Mouse (Mus musculus): Measurements from ENCODE around the gene Gm21973. TPM values are rescaled to one million over a fixed set of nuclear protein-coding genes. Genes with fewer than 3 reads are reported as not detected.

Gene Gm21973
- total RNA-seq, 1 experiment = not detected

DNA sequence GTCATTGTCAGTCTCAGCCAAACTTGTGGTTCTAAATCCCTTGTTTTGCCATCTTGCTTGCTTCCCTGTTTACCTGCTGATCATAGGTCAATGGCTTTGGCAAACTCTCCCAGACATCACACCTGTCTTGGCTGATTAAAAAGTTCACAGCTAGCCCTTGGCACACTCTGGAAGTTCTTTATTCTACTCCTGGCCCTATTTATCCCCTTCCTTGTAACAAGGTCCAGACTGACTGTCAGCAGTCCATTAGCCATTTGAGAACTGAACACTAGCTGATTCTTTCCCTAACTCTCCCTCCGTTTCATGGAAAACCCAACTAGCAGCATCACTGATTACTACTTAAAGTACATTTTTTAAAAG lies 96.6 kb downstream of the Gm21973 start:
- TF ChIP-seq ZNF384 (IDR thresholded peaks at IDR 0.05; ENCODE audit: low read depth, low read length) (no peak), ZC3H11A (IDR thresholded peaks at IDR 0.05; ENCODE audit: borderline replicate concordance, low read depth, low read length) (no peak), CHD2 (IDR thresholded peaks at IDR 0.05; ENCODE audit: low read depth, low read length) (no peak), HCFC1 (IDR thresholded peaks at IDR 0.05; ENCODE audit: borderline replicate concordance, insufficient read depth, low read length) (no peak), MAFK (IDR thresholded peaks at IDR 0.05; ENCODE audit: insufficient read depth, low read depth, low read length) (no peak)
- H3K27ac ChIP-seq (ENCODE audit: insufficient read depth, low read depth, low read length, poor library complexity, severe bottlenecking) = no peak overlapping the region
- in situ Hi-C loops (cut with MboI; ENCODE audit: low sequenced_read_pairs in 2 of 2, unreplicated experiment in 2 of 2) = no loop called here

More for the DNA sequence above, 96.6 kb downstream of the Gm21973 start:
- Histone ChIP-seq H3K4me1 (ENCODE audit: control insufficient read depth in 2 of 2, insufficient read depth in 2 of 2, low read length in 2 of 2, poor library complexity in 1 of 2) (no peaks in the 10 kb centered on the region), H3K9me3 (ENCODE audit: control insufficient read depth, insufficient read depth, low read depth, low read length) (no peaks in the 10 kb centered on the region), H3K9ac (ENCODE audit: insufficient read depth, low read depth, low read length, poor library complexity, severe bottlenecking) (no peak overlapping the region), H3K4me3 (ENCODE audit: insufficient read depth in 1 of 2, low read depth in 1 of 2, low read length in 2 of 2, poor library complexity in 1 of 2, severe bottlenecking in 1 of 2) (no peak overlapping the region), H3K36me3 (ENCODE audit: control insufficient read depth, insufficient read depth, low read length, poor library complexity, severe bottlenecking) (no peaks in the 10 kb centered on the region)
- DNase-seq (ENCODE audit: low read depth, low spot score) = no peak

Other genes with a start within 250 kb of the Gm21973 start
- gene Prlr, start 148.1 kb upstream of the Gm21973 start, total RNA-seq (2012; rRNA removed) = 0.37 and 1.0 TPM in 2 replicates
- not detected in 2 replicates for gene Agxt2, start 33.2 kb downstream of the Gm21973 start, total RNA-seq (2012; rRNA removed)
- gene Dnajc21, start 145.1 kb downstream of the Gm21973 start, total RNA-seq (2012; rRNA removed) = 46.8 and 48.2 TPM in 2 replicates
- 35.7 and 54.7 TPM in 2 replicates for gene Brix1, start 160.6 kb downstream of the Gm21973 start, total RNA-seq (2012; rRNA removed)
- gene Rad1, start 160.6 kb downstream of the Gm21973 start, total RNA-seq (2012; rRNA removed) = 29.0 and 36.6 TPM in 2 replicates
- gene Ttc23l, start 233.3 kb downstream of the Gm21973 start, total RNA-seq (2012; rRNA removed) = not detected in 2 replicates

Data from ES-E14 (cell line).